Mouse (Mus musculus) heart, postnatal 0 days (tissue): ENCODE measurements around the gene Nt5c. TPM values are rescaled to one million over a fixed set of nuclear protein-coding genes. Genes with fewer than 3 reads are reported as not detected.
A peak's percentile ranks its signal among the peaks of the same experiment; 100 is the strongest.
"Not testable (repeated sequence)": the region's sequence is repeated elsewhere in the genome, so short reads cannot be mapped to it uniquely, and the experiment has no call there.

ENCODE experiments used
- ATAC-seq: fragments of 200-750 bp; cut with Nextera tagmentation; 2 replicates; pipeline ENCODE4 v1.8.0; 2017; ENCODE audit warnings: low read depth, moderate number of reproducible peaks, moderate library complexity; ENCODE audit not compliant: insufficient read depth
- DNase-seq: peaks from one replicate; pipeline ENCODE4 v3.0.0-alpha.2; 2016; ENCODE audit warnings: low spot score
- H3K27ac ChIP-seq: fragments of 300-500 bp; sonication (generic); 2 replicates; pipeline ENCODE4 v1.5.1; 2014; ENCODE audit warnings: low read depth, mild to moderate bottlenecking
- H3K27me3 ChIP-seq: fragments of 300-500 bp; sonication (generic); 2 replicates; pipeline ENCODE4 v1.6.1; 2014; ENCODE audit warnings: low read length, mixed read lengths; ENCODE audit not compliant: control insufficient read depth, insufficient read depth
- H3K36me3 ChIP-seq: fragments of 300-500 bp; sonication (generic); replicated peaks from 2 replicates; pipeline ENCODE4 v1.6.1; 2014; ENCODE audit warnings: low read length, mixed read lengths; ENCODE audit not compliant: control insufficient read depth, insufficient read depth
- H3K4me1 ChIP-seq: fragments of 300-500 bp; sonication (generic); 2 replicates; pipeline ENCODE4 v1.6.1; 2014; ENCODE audit warnings: antibody characterized with exemption; ENCODE audit not compliant: control insufficient read depth, insufficient read depth
- H3K4me2 ChIP-seq: fragments of 300-500 bp; sonication (generic); 2 replicates; pipeline ENCODE4 v1.6.1; 2014; ENCODE audit warnings: low read depth, mild to moderate bottlenecking, low read length, moderate library complexity
- H3K4me3 ChIP-seq: fragments of 300-500 bp; sonication (generic); 2 replicates; pipeline ENCODE4 v1.5.1; 2014; ENCODE audit warnings: low read depth, low read length
- H3K9ac ChIP-seq: fragments of 300-500 bp; sonication (generic); replicated peaks from 2 replicates; pipeline ENCODE4 v1.6.1; 2014; ENCODE audit warnings: low read depth, low read length, mixed read lengths
- H3K9me3 ChIP-seq: fragments of 300-500 bp; sonication (generic); replicated peaks from 2 replicates; pipeline ENCODE4 v1.6.1; 2016; ENCODE audit warnings: low read length; ENCODE audit not compliant: control insufficient read depth
- CTCF ChIP-seq: IDR thresholded peaks from 2 replicates; pipeline ENCODE4 v1.5.1; 2016; ENCODE audit warnings: antibody characterized with exemption, control low read depth, low read depth
- EP300 ChIP-seq: IDR thresholded peaks from 2 replicates; pipeline ENCODE4 v1.6.1; 2016; ENCODE audit warnings: antibody characterized with exemption, low read depth
- WGBS: fragments of 180-500 bp; shearing (Covaris S2); extraction: QIAGEN DNeasy Blood & Tissue Kit; methylation state at CpG from one replicate; pipeline ENCODE4 v1.1.7; 2014; 5-methylcytosine and 5-hydroxymethylcytosine counted together
- polyA plus RNA-seq: library from polyadenylated mRNA; unstranded; fragments of >200 nt; fragmentation: Nextera tagmentation; extraction: Ambion mirVana; gene quantifications from 2 replicates; pipeline ENCODE4 v1.2.1, GENCODE M21; 2015
- total RNA-seq: library from RNA; depleted of rRNA; stranded (reverse); fragments of >200 nt; gene quantifications from 2 replicates; pipeline ENCODE4 v1.2.3, GENCODE M21; 2014; ENCODE audit warnings: low replicate concordance

Gene Nt5c
- total and polyA plus RNA-seq, 2 experiments from 2014 or later, result 24.5 to 53.7 TPM

GRCm38 (mm10) chr11:115509773-115510506 is 18.3 kb upstream of the Nt5c start:
- 16% methylated on average over 6 of the region's 6 CpGs for WGBS
- TF ChIP-seq EP300 (no peak), CTCF (no peak)
- H3K9me3 ChIP-seq, result no peaks in the 10 kb centered on the region
- peak; percentile 39 for DNase-seq
- H3K4me2 ChIP-seq, result peak overlapping the region; percentile 86
- peak overlapping the region; percentile 38; the same call in 1 of the 2 replicates for H3K9ac ChIP-seq
- H3K4me1 ChIP-seq, result peaks cover 38% of the 10 kb centered on the region
- no peak for ATAC-seq
- no peaks in the 10 kb centered on the region for H3K27me3 ChIP-seq
- H3K4me3 ChIP-seq, result peak overlapping the region; percentile 11; the same call in 1 of the 2 replicates
- no peaks in the 10 kb centered on the region for H3K36me3 ChIP-seq
- peak overlapping the region; percentile 77 for H3K27ac ChIP-seq

- no peak for DNase-seq
- Histone ChIP-seq H3K27ac (no peak overlapping the region), H3K9ac (no peak overlapping the region), H3K9me3 (no peaks in the 10 kb centered on the region), H3K4me2 (no peak overlapping the region), H3K4me3 (no peak overlapping the region), H3K4me1 (peaks cover 38% of the 10 kb centered on the region), H3K27me3 (no peaks in the 10 kb centered on the region), H3K36me3 (peaks cover 5% of the 10 kb centered on the region; the same call in 1 of the 2 replicates)
- WGBS, result 85% methylated on average over 2 of the region's 2 CpGs
- no peak for ATAC-seq
- TF ChIP-seq CTCF, result no peak
Measured at GRCm38 (mm10) chr11:115508061-115508460, 16.4 kb upstream of the Nt5c start.

GRCm38 (mm10) chr11:115506586-115506985 is 14.9 kb upstream of the Nt5c start:
- Histone ChIP-seq H3K27ac (peak overlapping the region; percentile 28; the same call in 1 of the 2 replicates), H3K9me3 (no peaks in the 10 kb centered on the region), H3K4me1 (peaks cover 28% of the 10 kb centered on the region), H3K4me3 (no peak overlapping the region), H3K9ac (no peak overlapping the region), H3K27me3 (no peaks in the 10 kb centered on the region), H3K4me2 (no peak overlapping the region), H3K36me3 (peaks cover 18% of the 10 kb centered on the region)
- WGBS, result 32% methylated on average over 3 of the region's 3 CpGs
- DNase-seq (peak; percentile 24), ATAC-seq (0 out of 2 replicates have a peak, but pooled peaks have one; percentile 45)
- TF ChIP-seq CTCF, result no peak
- TF ChIP-seq EP300, result no peak

- TF ChIP-seq CTCF (no peak), EP300 (no peak)
- H3K4me3 ChIP-seq, result no peak overlapping the region
- H3K9ac ChIP-seq, result no peak overlapping the region
- no peak overlapping the region for H3K4me2 ChIP-seq
- ATAC-seq (no peak), DNase-seq (no peak)
- H3K4me1 ChIP-seq, result peaks cover 11% of the 10 kb centered on the region; the same call in 1 of the 2 replicates
- WGBS, result 91% methylated on average over 6 of the region's 6 CpGs
- H3K36me3 ChIP-seq, result peaks cover 57% of the 10 kb centered on the region
- H3K9me3 ChIP-seq, result no peaks in the 10 kb centered on the region
- H3K27ac ChIP-seq, result no peak overlapping the region
- no peaks in the 10 kb centered on the region for H3K27me3 ChIP-seq
Measured at GRCm38 (mm10) chr11:115502636-115503035, 11.0 kb upstream of the Nt5c start.

GRCm38 (mm10) chr11:115496559-115496958 is 4.9 kb upstream of the Nt5c start:
- not testable (repeated sequence) for DNase-seq, H3K27ac ChIP-seq, H3K9ac ChIP-seq, ATAC-seq, H3K4me1 ChIP-seq, H3K9me3 ChIP-seq, H3K27me3 ChIP-seq, H3K4me2 ChIP-seq, H3K4me3 ChIP-seq
- 85% methylated on average over 9 of the region's 9 CpGs for whole genome bisulfite sequencing
- peaks cover 49% of the 10 kb centered on the region for H3K36me3 ChIP-seq
